Mouse (Mus musculus): Measurements from ENCODE around the gene Dennd6a.

DNA sequence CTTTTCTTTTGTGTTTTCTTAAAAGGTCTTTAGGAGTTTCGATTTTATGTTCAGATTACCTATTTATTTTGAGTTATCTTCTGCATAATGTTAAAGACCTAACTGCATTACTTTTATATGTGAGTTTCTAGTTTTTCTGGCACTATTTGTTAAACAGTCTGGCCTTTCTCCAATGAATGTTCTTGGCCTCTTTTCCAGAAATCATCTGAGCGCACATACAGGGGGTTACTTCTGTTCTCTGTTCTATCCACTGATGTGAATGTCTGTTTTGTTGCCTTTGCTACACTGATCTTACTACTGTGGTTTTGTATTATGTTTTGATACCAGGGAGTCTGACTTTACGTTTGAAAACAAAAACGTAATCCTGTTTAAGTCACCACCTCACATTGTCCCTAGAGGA is 3.8 kb upstream of the Dennd6a start:
- no peak for TF ChIP-seq CTCF (IDR thresholded peaks at IDR 0.05; ENCODE audit: insufficient read depth, low read length)
- TF ChIP-seq POLR2A (IDR thresholded peaks at IDR 0.05; ENCODE audit: borderline replicate concordance, extremely low read depth, low read depth, low read length) = no peak
